Mouse (Mus musculus): Measurements from ENCODE around the gene Spink8. TPM values are rescaled to one million over a fixed set of nuclear protein-coding genes. Genes with fewer than 3 reads are reported as not detected.
A peak's percentile ranks its signal among the peaks of the same experiment; 100 is the strongest.
"Not testable (repeated sequence)": the region's sequence is repeated elsewhere in the genome, so short reads cannot be mapped to it uniquely, and the experiment has no call there.

The Spink8 gene
- 32.8 and 35.6 TPM in 2 replicates for polyA plus RNA-seq (2012; rRNA removed)

GRCm38 (mm10) chr9:109811980-109812379, at the start of gene Spink8:
TSS of gene Spink8 (plus strand) at chr9:109812280.
- WGBS = 59% methylated on average over 1 of the region's 1 CpGs
- Histone ChIP-seq H3K36me3 (ENCODE audit: control insufficient read depth, insufficient read depth, low read length) (no peaks in the 10 kb centered on the region), H3K27me3 (replicated peaks; ENCODE audit: control insufficient read depth, insufficient read depth, low read length) (no peaks in the 10 kb centered on the region), H3K4me3 (ENCODE audit: insufficient read depth, low read depth, low read length) (no peak within 1 kb of the TSS), H3K4me1 (ENCODE audit: control insufficient read depth, insufficient read depth, low read length) (no peaks in the 10 kb centered on the region), H3K27ac (ENCODE audit: insufficient read depth, low read depth, low read length) (no peak within 1 kb of the TSS)
- DNase-seq = no peak
- TF ChIP-seq POLR2A (IDR thresholded peaks at IDR 0.05; ENCODE audit: low read depth, low read length) = no peak
- no peak for TF ChIP-seq CTCF (conservative IDR thresholded peaks at IDR 0.05; ENCODE audit: insufficient read depth, insufficient read length, low read depth, low read length)

- H3K4me1 ChIP-seq (ENCODE audit: control insufficient read depth, insufficient read depth, low read length); H3K27ac ChIP-seq (ENCODE audit: insufficient read depth, low read depth, low read length); H3K27me3 ChIP-seq (replicated peaks; ENCODE audit: control insufficient read depth, insufficient read depth, low read length); H3K36me3 ChIP-seq (ENCODE audit: control insufficient read depth, insufficient read depth, low read length); H3K4me3 ChIP-seq (ENCODE audit: insufficient read depth, low read depth, low read length): not testable (repeated sequence)
- DNase-seq = peak; percentile 2
- WGBS = 82% methylated on average over 1 of the region's 1 CpGs
Measured at GRCm38 (mm10) chr9:109766841-109767240, 45.2 kb upstream of the Spink8 start.

- 83% methylated on average over 4 of the region's 4 CpGs for WGBS
- not testable (repeated sequence) for H3K36me3 ChIP-seq (ENCODE audit: control insufficient read depth, insufficient read depth, low read length)
Measured at GRCm38 (mm10) chr9:109790570-109790969, 21.5 kb upstream of the Spink8 start, which contains the start of gene Fbxw27. TSS of gene Fbxw27 (minus strand) at chr9:109790670.

GRCm38 (mm10) chr9:109795221-109795620, 16.9 kb upstream of the Spink8 start:
- Histone ChIP-seq H3K27me3 (replicated peaks; ENCODE audit: control insufficient read depth, insufficient read depth, low read length) (no peaks in the 10 kb centered on the region), H3K36me3 (ENCODE audit: control insufficient read depth, insufficient read depth, low read length) (no peaks in the 10 kb centered on the region), H3K4me1 (ENCODE audit: control insufficient read depth, insufficient read depth, low read length) (no peaks in the 10 kb centered on the region), H3K4me3 (ENCODE audit: insufficient read depth, low read depth, low read length) (no peak overlapping the region), H3K27ac (ENCODE audit: insufficient read depth, low read depth, low read length) (no peak overlapping the region)
- TF ChIP-seq CTCF (conservative IDR thresholded peaks at IDR 0.05; ENCODE audit: insufficient read depth, insufficient read length, low read depth, low read length) (no peak), POLR2A (IDR thresholded peaks at IDR 0.05; ENCODE audit: low read depth, low read length) (no peak)
- no peak for DNase-seq
- WGBS = 60% methylated on average over 2 of the region's 2 CpGs

More at GRCm38 (mm10) chr9:109790570-109790969, 21.5 kb upstream of the Spink8 start, which contains the start of gene Fbxw27:
- not testable (repeated sequence) for H3K4me1 ChIP-seq (ENCODE audit: control insufficient read depth, insufficient read depth, low read length); H3K27me3 ChIP-seq (replicated peaks; ENCODE audit: control insufficient read depth, insufficient read depth, low read length); H3K27ac ChIP-seq (ENCODE audit: insufficient read depth, low read depth, low read length); H3K4me3 ChIP-seq (ENCODE audit: insufficient read depth, low read depth, low read length); DNase-seq

- no peaks in the 10 kb centered on the region for H3K36me3 ChIP-seq (ENCODE audit: control insufficient read depth, insufficient read depth, low read length)
Measured at GRCm38 (mm10) chr9:109795811-109796210, 16.3 kb upstream of the Spink8 start.

GRCm38 (mm10) chr9:109798051-109798450, 14.0 kb upstream of the Spink8 start:
- no peaks in the 10 kb centered on the region for H3K4me1 ChIP-seq (ENCODE audit: control insufficient read depth, insufficient read depth, low read length)
- no peaks in the 10 kb centered on the region for H3K27me3 ChIP-seq (replicated peaks; ENCODE audit: control insufficient read depth, insufficient read depth, low read length)
- H3K36me3 ChIP-seq (ENCODE audit: control insufficient read depth, insufficient read depth, low read length) = no peaks in the 10 kb centered on the region
- no peak overlapping the region for H3K4me3 ChIP-seq (ENCODE audit: insufficient read depth, low read depth, low read length)
- no peak overlapping the region for H3K27ac ChIP-seq (ENCODE audit: insufficient read depth, low read depth, low read length)
- WGBS = 97% methylated on average over 1 of the region's 1 CpGs
- DNase-seq = peak; percentile 23
- TF ChIP-seq POLR2A (IDR thresholded peaks at IDR 0.05; ENCODE audit: low read depth, low read length) = no peak
- peak; percentile 54 for TF ChIP-seq CTCF (conservative IDR thresholded peaks at IDR 0.05; ENCODE audit: insufficient read depth, insufficient read length, low read depth, low read length)

More at GRCm38 (mm10) chr9:109795811-109796210, 16.3 kb upstream of the Spink8 start:
- DNase-seq = no peak
- WGBS = 72% methylated on average over 2 of the region's 2 CpGs
- H3K4me1 ChIP-seq (ENCODE audit: control insufficient read depth, insufficient read depth, low read length) = no peaks in the 10 kb centered on the region
- H3K4me3 ChIP-seq (ENCODE audit: insufficient read depth, low read depth, low read length) = no peak overlapping the region
- TF ChIP-seq CTCF (conservative IDR thresholded peaks at IDR 0.05; ENCODE audit: insufficient read depth, insufficient read length, low read depth, low read length) (no peak), POLR2A (IDR thresholded peaks at IDR 0.05; ENCODE audit: low read depth, low read length) (no peak)
- no peaks in the 10 kb centered on the region for H3K27me3 ChIP-seq (replicated peaks; ENCODE audit: control insufficient read depth, insufficient read depth, low read length)
- no peak overlapping the region for H3K27ac ChIP-seq (ENCODE audit: insufficient read depth, low read depth, low read length)

GRCm38 (mm10) chr9:109805596-109805995, 6.5 kb upstream of the Spink8 start:
- not testable (repeated sequence) for H3K27me3 ChIP-seq (replicated peaks; ENCODE audit: control insufficient read depth, insufficient read depth, low read length); H3K27ac ChIP-seq (ENCODE audit: insufficient read depth, low read depth, low read length); H3K4me1 ChIP-seq (ENCODE audit: control insufficient read depth, insufficient read depth, low read length); H3K4me3 ChIP-seq (ENCODE audit: insufficient read depth, low read depth, low read length); H3K36me3 ChIP-seq (ENCODE audit: control insufficient read depth, insufficient read depth, low read length)
- WGBS = 38% methylated on average over 2 of the region's 2 CpGs
- peak; percentile 54 for DNase-seq

- TF ChIP-seq POLR2A (IDR thresholded peaks at IDR 0.05; ENCODE audit: low read depth, low read length) = no peak
- TF ChIP-seq CTCF (conservative IDR thresholded peaks at IDR 0.05; ENCODE audit: insufficient read depth, insufficient read length, low read depth, low read length) = no peak
- Histone ChIP-seq H3K4me1 (ENCODE audit: control insufficient read depth, insufficient read depth, low read length) (no peaks in the 10 kb centered on the region; the same call in 1 of the 2 replicates), H3K4me3 (ENCODE audit: insufficient read depth, low read depth, low read length) (no peak overlapping the region), H3K27ac (ENCODE audit: insufficient read depth, low read depth, low read length) (no peak overlapping the region), H3K27me3 (replicated peaks; ENCODE audit: control insufficient read depth, insufficient read depth, low read length) (no peaks in the 10 kb centered on the region), H3K36me3 (ENCODE audit: control insufficient read depth, insufficient read depth, low read length) (no peaks in the 10 kb centered on the region)
- DNase-seq = no peak
- WGBS = 18% methylated on average over 1 of the region's 1 CpGs
Measured at GRCm38 (mm10) chr9:109806260-109806659, 5.8 kb upstream of the Spink8 start.

Data from kidney, adult 2 months (tissue).